Mouse (Mus musculus) embryo, embryonic 11.5 days (tissue): ENCODE data around the gene Btnl2.
"Not testable (repeated sequence)": the region's sequence is repeated elsewhere in the genome, so short reads cannot be mapped to it uniquely, and the experiment has no call there.

Experiments
- DNase-seq: peaks from one replicate; pipeline ENCODE4 v3.0.0-alpha.2; 2012; ENCODE audit warnings: low read depth, low spot score

Gene Btnl2

DNA sequence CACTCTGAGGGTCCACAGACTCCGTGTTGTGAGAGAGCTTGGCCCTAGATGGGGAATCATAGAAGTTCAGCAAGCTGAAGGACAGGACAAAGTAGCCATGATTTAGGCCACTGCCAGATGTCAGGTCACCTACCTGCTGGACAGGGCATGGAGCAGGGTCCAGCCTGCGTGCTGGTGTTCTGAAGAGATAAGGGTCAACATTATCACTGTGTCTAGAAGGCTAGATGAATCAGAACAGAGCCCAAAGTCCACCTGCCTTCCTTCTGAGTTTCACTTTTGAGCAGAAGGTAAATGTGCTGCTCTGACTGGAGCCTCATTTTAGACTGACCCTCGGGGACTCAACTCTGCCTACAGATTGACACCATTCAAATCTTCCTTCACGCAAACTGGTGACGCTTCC lies at the start of gene Btnl2:
Btnl2 (plus strand) TSS at position 284 of the 400 bp plus-strand sequence.
- DNase-seq: no peak

DNA sequence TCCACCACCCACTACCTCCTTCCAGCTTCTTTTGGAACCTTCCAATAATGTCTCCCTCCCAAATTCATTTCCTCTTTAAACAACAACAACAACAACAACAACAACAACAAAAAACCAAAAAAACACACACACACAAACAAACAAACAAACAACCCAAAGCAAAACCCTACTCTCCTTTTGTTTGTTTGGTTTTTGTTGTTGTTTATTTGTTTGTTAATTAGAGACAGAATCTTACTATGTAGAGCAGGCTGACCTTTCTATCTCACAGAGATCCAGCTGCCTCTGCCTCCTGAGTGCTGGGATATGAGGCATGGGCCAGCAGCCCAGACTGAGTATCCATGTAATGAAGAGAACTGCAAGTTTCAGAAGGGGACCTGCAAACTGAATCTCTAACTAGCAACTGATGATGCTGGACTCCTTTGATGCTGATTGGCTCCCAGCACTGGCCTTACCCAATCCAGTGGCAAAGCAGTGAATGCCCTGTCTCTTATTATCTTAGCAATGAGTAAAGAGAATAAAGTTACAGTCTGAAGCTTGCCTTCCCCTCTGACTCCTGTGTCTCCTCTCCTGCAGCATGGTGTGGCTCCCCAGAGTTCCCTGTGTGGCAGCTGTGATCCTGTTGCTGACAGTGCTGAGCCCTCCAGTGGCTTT lies 49.1 kb upstream of the Btnl2 start, which contains the start of gene H2-Eb1:
H2-Eb1 (plus strand) TSS at position 488 of the 651 bp plus-strand sequence.
- DNase-seq: peak; percentile 71

DNA sequence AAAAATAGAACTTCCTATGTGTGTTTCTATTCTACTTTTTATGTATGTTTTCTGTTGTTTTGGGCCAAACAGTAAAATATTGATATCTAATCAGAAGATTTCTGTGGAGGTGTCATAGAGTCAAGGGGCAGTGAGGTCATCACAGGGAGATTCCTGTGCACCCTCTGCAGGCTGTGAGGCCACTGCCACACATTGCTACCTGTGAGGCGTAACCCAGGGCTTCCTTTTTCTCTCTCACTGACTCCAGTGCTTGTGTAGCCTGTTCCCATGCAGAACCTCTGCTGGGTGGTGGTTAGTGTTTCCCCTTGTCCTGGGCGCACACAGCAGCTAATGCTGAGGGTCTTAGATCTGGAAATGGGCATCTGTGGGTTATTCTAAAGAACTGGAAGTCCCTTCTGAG lies 48.2 kb upstream of the Btnl2 start:
- DNase-seq: no peak

DNA sequence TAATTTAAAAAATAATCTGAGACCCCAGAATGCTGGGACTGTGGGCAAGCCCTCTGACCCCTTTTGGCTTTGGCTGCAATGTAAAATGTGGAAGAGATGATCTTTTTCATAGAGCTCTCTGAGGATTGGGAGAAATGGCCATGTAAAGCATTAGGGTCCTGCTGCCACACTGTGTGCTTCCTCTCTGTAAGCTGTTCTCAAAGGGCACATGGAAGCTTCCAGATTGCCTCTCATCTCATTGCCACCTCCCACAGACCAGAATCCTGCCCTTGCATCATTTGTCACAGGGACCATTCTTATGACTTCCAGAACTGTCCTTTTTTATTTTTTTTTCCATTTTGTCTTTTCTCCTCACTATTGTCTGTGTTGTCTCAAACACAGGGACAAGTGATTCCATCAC lies 47.4 kb upstream of the Btnl2 start:
- DNase-seq: no peak

DNA sequence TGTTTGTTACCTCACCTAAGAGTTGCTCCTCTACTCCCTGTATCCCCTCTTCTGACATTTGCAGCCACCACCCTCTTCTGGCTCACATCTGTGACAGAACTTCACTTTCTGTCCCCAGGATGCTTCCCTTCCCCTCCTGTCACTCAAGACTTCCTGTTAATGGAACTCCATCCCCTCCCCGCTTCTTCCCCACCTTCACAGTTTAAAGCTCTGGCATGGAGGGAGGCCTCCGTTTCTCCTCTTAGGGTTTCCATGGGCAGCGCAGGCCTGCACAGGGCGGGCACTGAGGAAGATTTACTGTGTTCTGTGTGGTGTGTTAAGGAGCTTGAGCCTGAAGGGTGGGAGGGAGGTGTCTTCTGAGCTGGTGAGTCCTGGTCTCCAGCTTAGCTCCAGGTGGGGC lies 46.5 kb upstream of the Btnl2 start:
- DNase-seq: no peak

DNA sequence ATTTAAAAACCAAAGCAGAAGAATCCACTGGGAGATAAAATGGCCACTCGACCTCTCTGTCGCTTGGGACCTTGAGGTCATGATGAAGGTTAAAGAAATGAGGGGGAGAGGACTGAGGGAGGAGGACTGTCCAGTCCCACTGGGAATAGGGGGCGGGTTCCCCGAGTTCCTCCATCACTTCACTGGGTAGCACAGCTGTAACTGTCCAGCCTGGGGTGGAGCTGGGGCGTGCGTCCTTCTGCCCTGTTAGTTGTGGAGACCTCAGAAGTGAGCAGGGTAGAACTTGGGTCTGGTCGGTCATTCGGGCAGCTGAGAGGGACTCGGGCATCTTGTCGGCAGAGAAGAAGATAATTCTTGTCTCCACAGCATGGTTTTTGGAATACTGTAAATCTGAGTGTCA lies 45.4 kb upstream of the Btnl2 start:
- DNase-seq: no peak

DNA sequence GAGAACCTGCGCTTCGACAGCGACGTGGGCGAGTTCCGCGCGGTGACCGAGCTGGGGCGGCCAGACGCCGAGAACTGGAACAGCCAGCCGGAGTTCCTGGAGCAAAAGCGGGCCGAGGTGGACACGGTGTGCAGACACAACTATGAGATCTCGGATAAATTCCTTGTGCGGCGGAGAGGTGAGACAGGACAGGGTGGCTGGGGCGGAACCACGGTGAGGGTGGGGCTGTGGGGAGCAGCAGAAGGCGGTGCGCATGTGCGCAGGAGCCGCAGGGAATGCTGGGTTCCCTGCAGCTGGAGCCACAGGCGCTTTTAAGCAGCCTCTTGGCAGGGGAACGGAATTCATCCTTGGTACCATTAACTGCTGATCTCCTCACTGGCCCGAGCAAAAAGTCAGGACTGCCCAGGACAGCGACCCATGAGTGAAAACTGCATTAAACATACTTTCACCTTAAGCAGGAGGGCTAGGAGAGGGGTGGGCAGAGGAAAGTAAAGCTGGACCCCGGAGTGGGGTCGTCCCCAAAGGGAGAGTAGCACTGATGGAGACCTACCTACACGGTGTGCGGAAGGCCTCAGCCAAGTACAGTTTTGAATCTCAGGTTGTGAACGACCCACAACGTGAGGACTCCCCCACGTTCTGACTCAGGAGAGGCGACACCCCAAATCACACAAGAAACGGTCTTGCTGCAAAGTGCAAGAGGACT lies 44.8 kb upstream of the Btnl2 start:
- DNase-seq: peak; percentile 52

DNA sequence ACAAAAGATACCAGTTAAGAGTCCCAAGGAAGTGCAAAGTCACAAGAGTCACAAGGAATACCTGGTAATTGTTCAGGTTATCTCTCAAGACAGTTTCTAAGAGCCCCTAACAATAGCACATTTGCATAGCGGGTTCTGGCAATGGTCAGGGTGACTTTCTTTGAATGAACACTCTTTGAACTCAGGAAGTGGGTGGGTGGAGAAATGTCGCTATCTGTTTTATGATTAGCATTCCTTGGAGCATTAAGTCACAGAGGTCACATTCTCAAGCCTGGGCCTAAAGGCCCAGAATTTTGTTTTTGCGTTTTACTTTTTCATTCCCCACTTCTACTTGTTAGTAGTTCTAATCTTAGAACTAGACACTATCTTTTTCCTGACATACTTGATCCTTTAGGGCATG lies 44.1 kb upstream of the Btnl2 start:
- not testable (repeated sequence) for DNase-seq

DNA sequence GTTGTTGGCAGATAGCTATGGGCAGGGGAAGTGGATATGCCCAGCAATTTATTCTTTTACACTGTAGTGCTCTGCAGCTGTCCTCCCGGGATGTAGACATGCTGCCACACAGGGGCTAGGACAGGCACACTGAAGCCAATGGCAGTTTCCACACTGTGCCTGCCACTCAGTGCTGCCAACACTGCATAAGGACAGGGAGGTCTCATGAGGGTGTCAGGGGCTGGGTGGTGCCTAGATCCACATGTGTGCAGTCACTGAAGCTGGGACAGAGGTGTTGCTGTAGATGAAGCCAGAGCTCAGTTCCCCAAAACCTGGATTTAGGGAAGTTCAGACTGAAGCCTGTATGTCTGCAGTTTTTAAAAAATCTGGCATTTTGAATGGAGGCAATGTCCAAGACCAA lies 42.4 kb upstream of the Btnl2 start:
- DNase-seq: no peak

DNA sequence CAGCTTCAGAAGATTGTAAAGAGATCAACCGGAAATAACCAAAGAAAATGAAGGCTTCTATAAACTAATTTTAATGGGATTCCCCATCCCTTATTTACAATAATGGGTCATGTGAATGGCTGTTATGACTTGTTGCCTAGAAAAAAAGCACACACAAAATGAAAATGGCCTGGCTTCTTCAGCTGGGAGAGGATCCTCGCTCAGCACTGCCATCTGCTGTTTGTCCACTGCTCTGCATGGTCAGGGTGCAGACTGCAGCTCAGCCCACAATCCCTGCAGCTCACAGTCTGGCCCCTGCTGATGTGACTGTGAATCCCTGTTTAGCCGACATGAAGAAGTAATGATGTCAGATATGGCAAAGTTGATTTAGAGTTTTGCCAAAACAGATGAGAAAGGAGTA lies 41.2 kb upstream of the Btnl2 start:
- peak; percentile 56 for DNase-seq

DNA sequence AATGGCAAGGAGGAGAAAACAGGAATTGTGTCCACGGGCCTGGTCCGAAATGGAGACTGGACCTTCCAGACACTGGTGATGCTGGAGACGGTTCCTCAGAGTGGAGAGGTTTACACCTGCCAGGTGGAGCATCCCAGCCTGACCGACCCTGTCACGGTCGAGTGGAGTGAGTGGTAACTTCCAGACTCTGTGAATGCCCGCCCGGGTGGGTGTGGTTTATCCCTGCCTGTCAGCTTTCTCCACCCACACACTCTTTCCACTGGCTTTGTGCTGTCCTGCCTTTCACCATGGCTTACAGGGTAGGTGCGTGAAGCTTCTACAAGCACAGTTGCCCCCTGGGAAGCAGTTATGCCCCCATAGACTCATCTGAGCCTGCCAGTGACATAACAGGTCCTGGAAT lies 40.3 kb upstream of the Btnl2 start:
- no peak for DNase-seq

DNA sequence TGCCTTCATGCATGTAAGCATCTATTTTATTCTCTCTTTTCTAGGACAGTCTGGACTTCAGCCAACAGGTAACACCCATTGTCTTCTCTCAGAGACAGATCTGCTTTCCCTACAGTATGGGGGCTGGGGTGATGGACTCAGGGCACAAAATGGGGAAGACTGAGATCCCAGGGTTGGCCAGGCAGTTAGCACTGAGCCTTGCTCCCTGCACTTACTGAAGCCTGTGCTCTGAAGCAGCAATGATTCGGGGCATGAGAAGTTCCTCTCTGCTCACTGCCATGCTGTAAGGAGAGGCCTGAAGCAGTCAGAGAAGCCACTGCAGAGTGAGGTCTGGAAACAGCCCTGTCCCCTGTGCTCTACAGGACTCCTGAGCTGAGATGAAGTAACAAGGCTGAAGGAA lies 39.1 kb upstream of the Btnl2 start:
- no peak for DNase-seq

DNA sequence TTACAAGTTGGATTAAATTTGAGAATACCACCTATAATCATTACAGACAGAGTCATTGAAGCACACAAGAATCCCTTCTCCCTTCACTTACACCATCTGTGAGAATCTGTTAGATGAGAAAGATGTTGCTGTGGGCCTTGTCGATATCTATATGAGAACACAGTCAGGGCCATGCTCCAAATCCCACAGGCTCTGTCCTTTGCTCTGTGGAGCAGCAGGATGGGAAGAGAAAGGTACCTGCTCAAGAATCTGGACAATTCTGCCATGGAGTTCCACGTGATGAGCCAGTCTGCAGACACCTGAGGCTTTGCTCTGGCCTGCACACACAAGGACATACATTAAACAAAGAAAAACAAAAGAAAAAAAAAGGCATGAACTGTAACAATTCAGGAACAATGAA lies 37.9 kb upstream of the Btnl2 start:
- DNase-seq: no peak

DNA sequence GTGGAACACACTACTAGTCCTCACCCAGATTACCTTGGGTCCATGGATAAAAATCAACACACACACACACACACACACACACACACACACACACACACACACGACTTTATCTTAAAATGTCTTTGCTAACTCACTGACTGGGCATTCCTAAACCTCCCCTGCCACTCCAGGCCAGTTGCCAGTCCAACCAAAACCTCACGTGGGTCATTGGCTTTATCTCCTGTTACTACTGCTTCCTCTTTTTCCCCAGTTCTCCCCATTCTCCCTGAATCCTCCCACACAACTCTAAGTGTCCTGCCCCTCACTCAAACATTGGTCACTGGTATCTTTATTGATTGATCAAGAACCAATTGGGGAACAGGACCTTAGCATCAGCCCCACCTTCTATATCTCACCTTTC lies 37.3 kb upstream of the Btnl2 start:
- no peak for DNase-seq

DNA sequence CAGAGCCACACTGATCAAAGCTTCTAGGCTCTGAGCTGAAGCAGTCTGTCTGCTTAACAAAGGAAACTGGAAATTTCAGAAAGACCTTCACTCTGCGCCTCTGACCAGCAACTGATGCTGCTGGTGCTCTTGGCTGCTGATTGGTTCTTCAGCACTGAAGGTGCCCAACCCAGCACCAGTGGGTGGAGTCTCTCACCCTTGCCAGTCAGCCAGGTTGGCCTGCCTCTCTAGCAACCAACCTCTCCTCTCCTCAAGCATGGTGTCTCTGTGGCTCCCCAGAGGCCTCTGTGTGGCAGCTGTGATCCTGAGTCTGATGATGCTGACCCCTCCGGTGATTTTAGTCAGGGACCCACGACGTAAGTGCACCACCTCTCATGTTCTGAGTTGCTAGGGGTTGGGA lies 29.2 kb upstream of the Btnl2 start, which contains the start of gene H2-Eb2:
H2-Eb2 (plus strand) TSS at position 230 of the 400 bp plus-strand sequence.
- no peak for DNase-seq

DNA sequence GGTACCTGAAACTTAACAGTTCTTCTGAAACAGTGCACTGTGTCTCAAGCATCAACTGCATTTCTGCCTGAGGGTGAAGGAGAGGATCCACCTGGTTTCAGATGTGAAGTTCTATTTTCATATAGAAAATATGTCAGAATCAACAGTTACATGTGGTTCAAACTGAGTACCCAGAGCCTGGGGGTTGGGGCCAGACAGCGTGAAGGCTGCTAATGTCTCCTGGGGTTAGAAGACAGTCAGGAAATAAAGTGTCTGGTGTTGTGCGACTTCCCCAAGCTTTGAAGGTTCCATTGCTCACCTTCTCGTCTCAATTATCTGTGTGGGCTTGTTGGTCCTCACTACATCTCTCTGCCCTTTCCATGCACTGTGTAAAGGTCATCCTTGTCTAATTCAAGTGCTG lies 28.2 kb upstream of the Btnl2 start:
- no peak for DNase-seq

DNA sequence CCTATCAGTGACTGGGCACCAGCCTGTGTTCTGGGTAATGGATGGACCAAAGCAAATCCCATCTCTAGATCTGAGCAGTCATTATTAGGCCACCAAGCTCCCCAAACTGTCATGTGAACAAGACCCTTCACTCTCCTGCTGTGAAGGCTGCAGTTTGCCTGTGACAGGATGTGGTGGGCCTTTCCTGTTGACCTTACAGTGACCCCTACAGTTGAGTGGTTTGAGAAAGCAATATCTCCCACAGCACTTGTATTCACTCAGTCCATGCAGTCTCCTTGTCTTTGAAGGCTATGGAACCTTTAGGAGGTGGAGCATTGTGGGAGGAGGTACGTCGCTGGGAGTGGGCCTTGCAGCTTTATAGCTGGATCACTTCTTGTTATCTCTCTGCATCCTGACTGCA lies 24.8 kb upstream of the Btnl2 start:
- DNase-seq: no peak

DNA sequence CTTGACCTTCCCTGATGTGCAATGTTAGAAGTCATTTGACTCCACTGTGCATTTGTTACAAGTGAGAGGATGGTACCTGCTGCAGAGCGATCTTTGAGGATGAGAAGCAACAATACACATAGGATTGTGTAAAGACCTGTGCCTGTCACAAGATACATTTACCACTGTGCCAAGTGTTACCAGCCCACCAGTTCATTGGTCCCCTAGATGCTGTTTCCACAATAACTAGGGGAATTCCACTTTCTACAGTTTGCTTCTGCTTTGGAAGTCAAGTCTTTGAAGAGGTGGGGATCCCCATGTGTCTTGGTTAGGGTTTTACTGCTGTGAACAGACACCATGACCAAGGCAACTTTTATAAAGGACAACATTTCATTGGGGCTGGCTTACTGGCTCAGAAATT lies 23.4 kb upstream of the Btnl2 start:
- no peak for DNase-seq

DNA sequence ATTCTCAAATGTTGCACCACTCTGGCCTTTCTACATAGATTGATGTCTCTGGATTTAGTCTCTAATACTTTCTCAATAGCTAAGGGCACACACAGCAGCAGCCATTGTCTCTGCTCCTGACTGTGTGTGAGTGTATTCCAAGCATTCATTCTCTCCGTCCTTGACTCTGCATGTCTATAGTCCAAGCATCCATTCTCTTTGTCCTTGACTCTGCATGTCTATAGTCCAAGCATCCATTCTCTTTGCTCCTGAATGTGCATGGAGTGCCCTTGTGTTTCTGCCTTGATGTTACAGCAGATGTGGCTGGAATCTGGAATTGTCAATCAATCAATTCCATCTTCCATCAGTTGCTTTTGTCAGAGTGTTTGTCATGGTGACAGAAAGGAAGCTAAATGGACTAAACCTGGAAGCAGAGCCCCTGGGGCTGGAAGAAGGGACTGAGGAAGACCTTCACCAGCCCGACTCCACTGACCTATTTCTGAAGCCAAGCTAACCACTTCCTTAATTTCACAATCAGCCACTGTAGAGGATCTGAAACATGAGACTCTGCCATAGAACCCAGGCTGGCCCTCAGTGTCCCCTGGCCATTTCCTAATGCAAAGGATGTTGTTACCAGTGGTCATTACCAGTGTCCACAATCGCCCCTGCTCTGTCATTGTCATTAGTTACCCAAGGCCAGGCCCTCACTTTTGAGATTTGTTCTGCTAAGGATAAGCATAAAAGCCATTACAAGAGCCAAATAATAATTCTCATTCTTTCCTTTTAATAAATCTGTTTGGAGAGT lies 13.8 kb upstream of the Btnl2 start:
- no peak for DNase-seq

DNA sequence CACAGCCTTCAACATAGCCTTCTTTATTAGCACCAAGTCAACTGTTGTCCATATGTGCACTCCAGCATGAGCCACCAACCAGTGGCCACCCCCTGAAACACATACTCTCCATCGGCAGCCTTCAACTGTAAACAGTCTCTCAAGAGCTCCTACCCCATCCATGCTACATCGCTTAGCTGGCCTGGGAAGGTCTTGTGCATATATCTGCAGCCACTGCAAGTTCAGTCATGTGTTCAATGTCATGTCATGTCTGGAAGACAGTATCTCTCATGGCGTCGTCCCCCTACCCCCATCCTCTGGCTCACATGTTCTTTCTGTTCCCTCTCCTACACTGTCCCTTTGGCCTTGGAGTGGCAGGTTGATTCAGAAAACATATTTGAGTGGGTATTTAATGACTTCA lies 9.7 kb upstream of the Btnl2 start:
- no peak for DNase-seq

DNA sequence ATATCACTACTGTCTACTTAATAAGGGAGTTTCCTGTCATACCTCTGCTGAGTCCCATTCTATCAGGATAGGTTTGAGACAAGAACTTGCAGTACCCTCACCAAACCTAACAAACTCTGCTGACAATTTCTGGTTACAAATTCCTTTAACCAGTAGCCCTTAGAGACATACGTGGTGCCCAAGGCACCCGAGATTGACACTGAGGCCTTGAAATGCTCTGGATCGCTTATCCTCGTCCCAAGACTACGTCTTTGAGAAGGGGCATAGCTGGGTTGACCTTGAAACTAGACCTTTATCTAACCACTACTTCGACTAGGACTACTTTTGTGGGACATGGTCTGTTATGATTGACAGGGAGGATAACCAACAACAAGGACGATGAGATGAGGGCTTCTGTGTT lies 9.1 kb upstream of the Btnl2 start:
- no peak for DNase-seq

DNA sequence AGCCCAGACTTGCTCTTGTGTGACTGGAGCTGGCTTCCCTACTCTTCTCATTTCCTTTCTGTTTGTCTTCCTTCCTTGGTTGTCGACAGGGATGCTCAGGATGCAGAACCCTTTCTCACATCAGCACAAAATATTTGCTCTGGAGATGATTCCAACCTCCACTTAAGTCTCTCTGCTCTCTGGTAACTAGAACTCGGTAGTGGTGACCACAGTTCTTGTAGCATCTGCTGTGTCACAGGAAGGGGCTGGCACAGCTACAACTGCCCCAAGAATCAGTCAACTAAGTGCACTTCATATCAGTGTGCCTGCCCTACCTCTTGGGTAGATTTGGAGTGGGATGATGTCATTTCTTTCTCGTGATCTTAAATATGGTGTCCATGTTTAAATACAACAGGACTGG lies 8.6 kb upstream of the Btnl2 start:
- DNase-seq: no peak
